25 mouse cellular contexts compared by ENCODE assay signal in the genomic region with DNA sequence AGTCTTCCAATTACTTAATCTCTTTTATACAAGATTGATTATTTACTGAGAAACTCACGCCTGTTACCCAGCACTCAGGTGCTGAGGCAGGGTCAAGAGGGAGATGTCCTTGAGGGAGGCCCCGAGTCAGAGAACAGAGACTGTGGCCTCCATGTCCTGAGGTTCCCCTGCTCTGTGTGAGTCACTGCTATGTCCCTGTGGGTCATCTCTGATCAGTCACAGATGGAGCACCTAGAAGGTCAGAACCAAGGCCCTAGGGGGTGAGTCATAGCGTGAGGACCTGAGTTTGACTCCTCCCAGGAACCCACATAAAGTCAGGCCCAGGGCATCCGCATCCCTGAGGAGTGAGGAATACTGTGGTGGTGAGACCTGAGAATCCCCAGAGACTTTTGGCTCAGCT. TPM values are rescaled to one million over a fixed set of nuclear protein-coding genes. Genes with fewer than 3 reads are reported as not detected.
DNase-seq lines count a peak whose midpoint lies in the region; ATAC-seq and TF ChIP-seq lines count a peak whose summit lies in the region.
"Had no signal": no experiment of that assay in that cellular context is flagged by ENCODE, and none has a peak within 500 bp of the region (broad histone marks: within the 10 kb centered on the region; RNA-seq: fewer than 3 reads in every experiment).

No protein-coding gene starts in this region.

- no peaks in the 10 kb centered on the region for H3K36me3 ChIP-seq in heart, embryonic 12.5 days
- no peaks in the 10 kb centered on the region for H3K36me3 ChIP-seq in spleen, adult 2 months (ENCODE audit: control insufficient read depth, insufficient read depth, low read length)
- no peaks in the 10 kb centered on the region for H3K36me3 ChIP-seq in intestine, postnatal 0 days (ENCODE audit: control insufficient read depth, insufficient read depth)
- H3K36me3 ChIP-seq: embryonic facial prominence, embryonic 13.5 days; heart, embryonic 10.5 days; hindbrain, embryonic 12.5 days; limb, embryonic 10.5 days; liver, embryonic 13.5 days; lung, embryonic 15.5 days; neural tube, embryonic 12.5 days had no signal

- TF ChIP-seq POLR2A in spleen, adult 2 months (IDR thresholded peaks at IDR 0.05; ENCODE audit: low read depth, low read length) = no peak
- TF ChIP-seq POLR2A in bone marrow macrophage, adult 2 months (IDR thresholded peaks at IDR 0.05; ENCODE audit: borderline replicate concordance, low read depth, low read length) = no peak

- no peak for TF ChIP-seq CTCF in spleen, adult 2 months (IDR thresholded peaks at IDR 0.05; ENCODE audit: extremely low read depth, insufficient read depth, insufficient read length, insufficient replicate concordance)
- no peak for TF ChIP-seq CTCF in bone marrow macrophage, adult 2 months (IDR thresholded peaks at IDR 0.05; ENCODE audit: low read depth, low read length)
- no peak for TF ChIP-seq CTCF in intestine, postnatal 0 days (IDR thresholded peaks at IDR 0.05; ENCODE audit: low read depth)

- WGBS in heart, embryonic 12.5 days = 75% methylated on average over 4 of the region's 4 CpGs
- WGBS in spleen, adult 2 months = 81% methylated on average over 4 of the region's 4 CpGs
- 77% methylated on average over 4 of the region's 4 CpGs for WGBS in intestine, postnatal 0 days

- H3K4me1 ChIP-seq in heart, embryonic 12.5 days (replicated peaks) = 0 out of 2 replicates have a peak, but pooled peaks cover 4% of the 10 kb centered on the region
- H3K4me1 ChIP-seq in spleen, adult 2 months (ENCODE audit: control insufficient read depth, insufficient read depth, insufficient read length) = peaks cover 7% of the 10 kb centered on the region; the same call in 1 of the 2 replicates
- H3K4me1 ChIP-seq in bone marrow macrophage, adult 2 months (ENCODE audit: control insufficient read depth, insufficient read depth, low read length) = peaks cover 31% of the 10 kb centered on the region
- no peaks in the 10 kb centered on the region for H3K4me1 ChIP-seq in intestine, postnatal 0 days (replicated peaks; ENCODE audit: control insufficient read depth, insufficient read depth, low read length)
- H3K4me1 ChIP-seq: lung, embryonic 15.5 days had no signal

- H3K9ac ChIP-seq in heart, embryonic 12.5 days = 0 out of 2 replicates have a peak overlapping the region, but pooled peaks have one; percentile 1
- H3K9ac ChIP-seq in intestine, postnatal 0 days (ENCODE audit: low read depth, low read length) = no peak overlapping the region
- H3K9ac ChIP-seq: embryonic facial prominence, embryonic 13.5 days; hindbrain, embryonic 12.5 days; liver, embryonic 13.5 days; lung, embryonic 15.5 days; neural tube, embryonic 12.5 days had no signal

- no peaks in the 10 kb centered on the region for H3K27me3 ChIP-seq in heart, embryonic 12.5 days (replicated peaks)
- no peaks in the 10 kb centered on the region for H3K27me3 ChIP-seq in spleen, adult 2 months (ENCODE audit: control insufficient read depth, insufficient read depth, low read length)
- H3K27me3 ChIP-seq in intestine, postnatal 0 days (replicated peaks; ENCODE audit: control insufficient read depth, insufficient read depth, low read length) = no peaks in the 10 kb centered on the region
- H3K27me3 ChIP-seq: embryonic facial prominence, embryonic 13.5 days; hindbrain, embryonic 12.5 days; liver, embryonic 13.5 days; neural tube, embryonic 12.5 days had no signal

- no peak for ATAC-seq in heart, embryonic 12.5 days (ENCODE audit: insufficient number of reproducible peaks, low FRiP score)
- ATAC-seq in intestine, postnatal 0 days = no peak
- ATAC-seq: forebrain, embryonic 14.5 days had no signal

- H3K27ac ChIP-seq in heart, embryonic 12.5 days (ENCODE audit: poor library complexity, severe bottlenecking) = no peak overlapping the region
- peak overlapping the region; percentile 48; the same call in 1 of the 2 replicates for H3K27ac ChIP-seq in spleen, adult 2 months (ENCODE audit: insufficient read depth, low read length)
- H3K27ac ChIP-seq in bone marrow macrophage, adult 2 months (ENCODE audit: insufficient read depth, low read depth, low read length) = peak overlapping the region; percentile 99
- no peak overlapping the region for H3K27ac ChIP-seq in intestine, postnatal 0 days (ENCODE audit: low read depth, low read length)
- H3K27ac ChIP-seq: embryonic facial prominence, embryonic 13.5 days; heart, embryonic 10.5 days; hindbrain, embryonic 12.5 days; left cerebral cortex, adult 2 months; limb, embryonic 10.5 days; liver, embryonic 13.5 days; lung, embryonic 15.5 days; neural tube, embryonic 12.5 days had no signal

- H3K4me3 ChIP-seq in heart, embryonic 12.5 days = no peak overlapping the region
- H3K4me3 ChIP-seq in spleen, adult 2 months (ENCODE audit: extremely low read depth, insufficient read depth, insufficient read length) = no peak overlapping the region
- no peak overlapping the region for H3K4me3 ChIP-seq in bone marrow macrophage, adult 2 months (ENCODE audit: insufficient read depth, low read length)
- no peak overlapping the region for H3K4me3 ChIP-seq in intestine, postnatal 0 days (ENCODE audit: low read depth, low read length)
- H3K4me3 ChIP-seq: embryonic facial prominence, embryonic 13.5 days; heart, embryonic 10.5 days; hindbrain, embryonic 12.5 days; left cerebral cortex, adult 2 months; limb, embryonic 10.5 days; liver, embryonic 13.5 days; lung, embryonic 15.5 days; neural tube, embryonic 12.5 days had no signal

- no peak overlapping the region for H3K4me2 ChIP-seq in heart, embryonic 12.5 days
- no peak overlapping the region for H3K4me2 ChIP-seq in intestine, postnatal 0 days (replicated peaks; ENCODE audit: low read depth)
- H3K4me2 ChIP-seq: embryonic facial prominence, embryonic 13.5 days; hindbrain, embryonic 12.5 days; liver, embryonic 13.5 days; lung, embryonic 15.5 days; midbrain, embryonic 11.5 days; neural tube, embryonic 12.5 days had no signal

- no peaks in the 10 kb centered on the region for H3K9me3 ChIP-seq in heart, embryonic 12.5 days (replicated peaks)
- no peaks in the 10 kb centered on the region for H3K9me3 ChIP-seq in intestine, postnatal 0 days (ENCODE audit: control insufficient read depth)
- H3K9me3 ChIP-seq: embryonic facial prominence, embryonic 13.5 days; heart, embryonic 10.5 days; hindbrain, embryonic 12.5 days; limb, embryonic 10.5 days; liver, embryonic 13.5 days; lung, embryonic 15.5 days; neural tube, embryonic 12.5 days had no signal

- intact Hi-C loops in heart, postnatal 10 days (cut with DNase I) = loop anchor here (2.0 kb wide), 1 partner anchor 71 kb away; no protein-coding TSS in a partner anchor
- intact Hi-C loops in left cerebral cortex, postnatal 4 days (cut with DNase I) = no loop called here

- no peak for DNase-seq in heart, postnatal 10 days
- no peak for DNase-seq in spleen, adult 2 months (ENCODE audit: low read depth in 1 of 2, low spot score in 2 of 2)
- no peak for DNase-seq in spleen, postnatal 36 days (ENCODE audit: low spot score in 2 of 2)
- no peak for DNase-seq in left cerebral cortex, postnatal 4 days
- no peak for DNase-seq in B cell, adult 2 months
- DNase-seq: cerebellum, postnatal 14 days; gastrocnemius, postnatal 14 days; heart, postnatal 14 days; layer of hippocampus, adult 9-11 months; liver, embryonic 13.5 days; lung, postnatal 4 days; thymus, adult 18-20 months had no signal

RNA-seq across cellular contexts. Expression of a gene that starts 6.5 kb away (rescaled TPM):
- polyA plus RNA-seq in heart, embryonic 12.5 days (2016; fragmentation: Nextera tagmentation; extraction: Ambion mirVana) = 2.4 TPM in 2 replicates
- 1 to 10 TPM; 2.3 to 3.2 TPM for total RNA-seq in heart, postnatal 10 days (2021)
- 8.8 and 13.9 TPM in 2 replicates for polyA plus RNA-seq in spleen, adult 2 months (2012; rRNA removed)
- 9.7 and 11.0 TPM in 2 replicates for polyA plus RNA-seq in bone marrow macrophage, adult 2 months (2012; ENCODE audit: insufficient read depth, insufficient read length, missing spikeins)
- 3.4 TPM in 2 replicates for polyA plus RNA-seq in intestine, postnatal 0 days (2015; fragmentation: Nextera tagmentation; extraction: Ambion mirVana)
- total RNA-seq in left cerebral cortex, postnatal 4 days (2021) = 1 to 10 TPM; 8.5 to 8.8 TPM

RNA-seq across cellular contexts. Expression of a gene that starts 6.5 kb away (rescaled TPM):
- polyA plus RNA-seq in heart, embryonic 12.5 days (2016; fragmentation: Nextera tagmentation; extraction: Ambion mirVana) = 66.4 and 74.0 TPM in 2 replicates
- total RNA-seq in heart, postnatal 10 days (2021) = 10 to 100 TPM; 43.1 to 53.1 TPM
- 54.4 and 75.5 TPM in 2 replicates for polyA plus RNA-seq in spleen, adult 2 months (2012; rRNA removed)
- 51.4 and 57.0 TPM in 2 replicates for polyA plus RNA-seq in bone marrow macrophage, adult 2 months (2012; ENCODE audit: insufficient read depth, insufficient read length, missing spikeins)
- polyA plus RNA-seq in intestine, postnatal 0 days (2015; fragmentation: Nextera tagmentation; extraction: Ambion mirVana) = 108 and 118 TPM in 2 replicates
- total RNA-seq in left cerebral cortex, postnatal 4 days (2021) = 10 to 100 TPM; 17.9 to 19.0 TPM

RNA-seq across cellular contexts. Expression of a gene that starts 16.0 kb away (rescaled TPM):
- polyA plus RNA-seq in heart, embryonic 12.5 days (2016; fragmentation: Nextera tagmentation; extraction: Ambion mirVana) = 0.08 TPM in 1 of 2 replicates, not detected in the other
- total RNA-seq in heart, postnatal 10 days (2021) = not detected
- 2.2 and 2.3 TPM in 2 replicates for polyA plus RNA-seq in spleen, adult 2 months (2012; rRNA removed)
- polyA plus RNA-seq in bone marrow macrophage, adult 2 months (2012; ENCODE audit: insufficient read depth, insufficient read length, missing spikeins) = not detected in 2 replicates
- not detected in 2 replicates for polyA plus RNA-seq in intestine, postnatal 0 days (2015; fragmentation: Nextera tagmentation; extraction: Ambion mirVana)
- total RNA-seq in left cerebral cortex, postnatal 4 days (2021) = under 1 TPM; 0.90 to 0.91 TPM
- total RNA-seq: gastrocnemius, postnatal 14 days; heart, postnatal 14 days had no signal
- polyA plus RNA-seq: liver, embryonic 13.5 days; midbrain, embryonic 11.5 days; stomach, embryonic 14.5 days had no signal

RNA-seq across cellular contexts. Expression of a gene that starts 38.5 kb away (rescaled TPM):
- polyA plus RNA-seq in heart, embryonic 12.5 days (2016; fragmentation: Nextera tagmentation; extraction: Ambion mirVana) = 2.9 and 3.1 TPM in 2 replicates
- 1 to 10 TPM in 1 of 2 experiments, under 1 TPM in 1; 0.81 to 1.0 TPM for total RNA-seq in heart, postnatal 10 days (2021)
- polyA plus RNA-seq in spleen, adult 2 months (2012; rRNA removed) = 7.1 and 7.7 TPM in 2 replicates
- polyA plus RNA-seq in bone marrow macrophage, adult 2 months (2012; ENCODE audit: insufficient read depth, insufficient read length, missing spikeins) = not detected in 2 replicates
- 1.1 and 1.9 TPM in 2 replicates for polyA plus RNA-seq in intestine, postnatal 0 days (2015; fragmentation: Nextera tagmentation; extraction: Ambion mirVana)
- total RNA-seq in left cerebral cortex, postnatal 4 days (2021) = under 1 TPM; 0.42 to 0.46 TPM

RNA-seq across cellular contexts. Expression of a gene that starts 43.0 kb away (rescaled TPM):
- 11.4 and 11.7 TPM in 2 replicates for polyA plus RNA-seq in heart, embryonic 12.5 days (2016; fragmentation: Nextera tagmentation; extraction: Ambion mirVana)
- 10 to 100 TPM; 26.6 to 26.8 TPM for total RNA-seq in heart, postnatal 10 days (2021)
- 14.6 and 23.4 TPM in 2 replicates for polyA plus RNA-seq in spleen, adult 2 months (2012; rRNA removed)
- polyA plus RNA-seq in bone marrow macrophage, adult 2 months (2012; ENCODE audit: insufficient read depth, insufficient read length, missing spikeins) = 21.3 and 21.4 TPM in 2 replicates
- polyA plus RNA-seq in intestine, postnatal 0 days (2015; fragmentation: Nextera tagmentation; extraction: Ambion mirVana) = 4.2 and 4.7 TPM in 2 replicates
- total RNA-seq in left cerebral cortex, postnatal 4 days (2021) = 100 to 1,000 TPM; 118 to 119 TPM

Comparison
In these comparisons a context has a peak if more than half of its experiments do, and no peak if none do; other contexts are left out.
1. H3K27ac ChIP-seq: peak in spleen, adult 2 months (single experiment) and bone marrow macrophage, adult 2 months (single experiment); none in heart, embryonic 12.5 days (single experiment) and intestine, postnatal 0 days (single experiment).